Mouse (Mus musculus) duodenum, adult 2 months (tissue): Measurements from ENCODE around the gene Tmed3. TPM values are rescaled to one million over a fixed set of nuclear protein-coding genes. Genes with fewer than 3 reads are reported as not detected.

Experiments used
- polyA plus RNA-seq: library from polyadenylated mRNA; depleted of rRNA; stranded (reverse); fragments of >200 nt; gene quantifications from 2 replicates; pipeline ENCODE4 v1.2.3, GENCODE M21; 2012; ENCODE audit warnings: low replicate concordance; rRNA removed

Gene Tmed3
- polyA plus RNA-seq = 63.6 and 69.8 TPM in 2 replicates

GRCm38 (mm10) chr9:89704265-89705196 is at the start of gene Tmed3:
Gene Tmed3 (minus strand): TSS chr9:89705068.

GRCm38 (mm10) chr9:89738295-89738694 is 33.4 kb upstream of the Tmed3 start, which contains the start of gene Ankrd34c:
Gene Ankrd34c (minus strand): TSS chr9:89738475.

Other genes with a start within 250 kb of the Tmed3 start
- gene Minar1, start 81.9 kb downstream of the Tmed3 start, polyA plus RNA-seq = not detected in 2 replicates
- gene Ankrd34c, start 33.4 kb upstream of the Tmed3 start, polyA plus RNA-seq = not detected in 2 replicates
- 0.14 and 0.27 TPM in 2 replicates for gene Rasgrf1, start 204.8 kb upstream of the Tmed3 start, polyA plus RNA-seq